Mouse (Mus musculus) embryonic fibroblast, embryonic 13.5 days (primary cell): ENCODE results near the gene Rxfp3. TPM values are rescaled to one million over a fixed set of nuclear protein-coding genes. Genes with fewer than 3 reads are reported as not detected.

ENCODE experiments used
- H3K27ac ChIP-seq: 2 replicates; pipeline ENCODE4 v1.5.1; 2012; ENCODE audit warnings: low read length, control low read depth, inconsistent platforms; ENCODE audit not compliant: insufficient read depth
- H3K4me1 ChIP-seq: 2 replicates; pipeline ENCODE4 v1.6.1; 2011; ENCODE audit warnings: low read length; ENCODE audit not compliant: control insufficient read depth, insufficient read depth
- H3K4me3 ChIP-seq: 2 replicates; pipeline ENCODE4 v1.5.1; 2011; ENCODE audit warnings: mild to moderate bottlenecking, control low read depth, low read length; ENCODE audit not compliant: insufficient read depth
- CTCF ChIP-seq: IDR thresholded peaks from 2 replicates; pipeline ENCODE4 v1.5.1; 2011; ENCODE audit warnings: mild to moderate bottlenecking, control low read depth, low read length, moderate library complexity, borderline replicate concordance; ENCODE audit not compliant: insufficient read depth
- POLR2A ChIP-seq: IDR thresholded peaks from 2 replicates; pipeline ENCODE4 v1.6.1; 2011; ENCODE audit warnings: low read depth, mild to moderate bottlenecking, control low read depth, low read length, moderate library complexity
- polyA plus RNA-seq: library from polyadenylated mRNA; stranded (reverse); fragments of >200 nt; gene quantifications from 2 replicates; pipeline ENCODE4 v1.2.4, GENCODE M21; 2011; ENCODE audit warnings: low read depth; ENCODE audit not compliant: missing spikeins, insufficient read length

The Rxfp3 gene
- polyA plus RNA-seq, 1 experiment: 0.28 TPM

- H3K4me1 ChIP-seq: no peaks in the 10 kb centered on the region
- TF ChIP-seq CTCF: no peak
- no peak for TF ChIP-seq POLR2A
- H3K27ac ChIP-seq: no peak overlapping the region
- H3K4me3 ChIP-seq: peak overlapping the region; percentile 49
Measured at GRCm38 (mm10) chr15:11036535-11037375, 1.0 kb downstream of the Rxfp3 start.

- TF ChIP-seq POLR2A (no peak), CTCF (no peak)
- H3K4me3 ChIP-seq: peak overlapping the region; percentile 49
- no peak overlapping the region for H3K27ac ChIP-seq
- H3K4me1 ChIP-seq: no peaks in the 10 kb centered on the region
Measured at GRCm38 (mm10) chr15:11035947-11036474, 1.8 kb downstream of the Rxfp3 start.

GRCm38 (mm10) chr15:11030188-11030587 lies 7.6 kb downstream of the Rxfp3 start:
- no peak overlapping the region for H3K27ac ChIP-seq
- no peaks in the 10 kb centered on the region for H3K4me1 ChIP-seq
- TF ChIP-seq POLR2A (no peak), CTCF (no peak)
- no peak overlapping the region for H3K4me3 ChIP-seq

- Histone ChIP-seq H3K27ac (no peak overlapping the region), H3K4me3 (no peak overlapping the region), H3K4me1 (no peaks in the 10 kb centered on the region)
- TF ChIP-seq POLR2A: no peak
- no peak for TF ChIP-seq CTCF
Measured at GRCm38 (mm10) chr15:11026801-11027561, 10.8 kb downstream of the Rxfp3 start.

GRCm38 (mm10) chr15:11014931-11015330 lies 22.9 kb downstream of the Rxfp3 start:
- H3K4me3 ChIP-seq: no peak overlapping the region
- H3K27ac ChIP-seq: no peak overlapping the region
- no peaks in the 10 kb centered on the region for H3K4me1 ChIP-seq
- TF ChIP-seq CTCF (no peak), POLR2A (no peak)

- no peaks in the 10 kb centered on the region for H3K4me1 ChIP-seq
- no peak for TF ChIP-seq CTCF
- no peak for TF ChIP-seq POLR2A
- no peak overlapping the region for H3K27ac ChIP-seq
- H3K4me3 ChIP-seq: no peak overlapping the region
Measured at GRCm38 (mm10) chr15:11010976-11011548, 26.7 kb downstream of the Rxfp3 start.

GRCm38 (mm10) chr15:11008756-11009155 lies 29.0 kb downstream of the Rxfp3 start:
- Histone ChIP-seq H3K27ac (no peak overlapping the region), H3K4me1 (no peaks in the 10 kb centered on the region), H3K4me3 (no peak overlapping the region)
- TF ChIP-seq POLR2A: no peak
- no peak for TF ChIP-seq CTCF

GRCm38 (mm10) chr15:11004646-11005045 lies 33.1 kb downstream of the Rxfp3 start:
- Histone ChIP-seq H3K4me1 (no peaks in the 10 kb centered on the region), H3K4me3 (no peak overlapping the region)
- TF ChIP-seq CTCF: no peak

GRCm38 (mm10) chr15:11003791-11004190 lies 34.0 kb downstream of the Rxfp3 start:
- no peak for TF ChIP-seq POLR2A
- no peak for TF ChIP-seq CTCF
- H3K27ac ChIP-seq: no peak overlapping the region
- no peaks in the 10 kb centered on the region for H3K4me1 ChIP-seq
- H3K4me3 ChIP-seq: no peak overlapping the region

More at GRCm38 (mm10) chr15:11004646-11005045, 33.1 kb downstream of the Rxfp3 start:
- H3K27ac ChIP-seq: no peak overlapping the region

- no peaks in the 10 kb centered on the region for H3K4me1 ChIP-seq
- TF ChIP-seq CTCF (no peak), POLR2A (no peak)
- no peak within 1 kb of the TSS for H3K4me3 ChIP-seq
- no peak within 1 kb of the TSS for H3K27ac ChIP-seq
Measured at GRCm38 (mm10) chr15:11000421-11000820, 37.4 kb downstream of the Rxfp3 start, which contains the start of gene Slc45a2. Slc45a2 (plus strand) TSS chr15:11000721.
